Mouse (Mus musculus) midbrain, embryonic 12.5 days (tissue): ENCODE measurements around the gene Tmem229b. TPM values are rescaled to one million over a fixed set of nuclear protein-coding genes. Genes with fewer than 3 reads are reported as not detected.

Experiments
- ATAC-seq: fragments of 200-750 bp; cut with Nextera tagmentation; 2 replicates; pipeline ENCODE4 v1.8.0; 2017; ENCODE audit warnings: low read depth, moderate TSS enrichment, moderate library complexity; ENCODE audit not compliant: low FRiP score
- H3K27ac ChIP-seq: fragments of 300-500 bp; sonication (generic); replicated peaks from 2 replicates; pipeline ENCODE4 v1.5.1; 2016; ENCODE audit warnings: mild to moderate bottlenecking
- H3K27me3 ChIP-seq: fragments of 300-500 bp; sonication (generic); 2 replicates; pipeline ENCODE4 v1.6.1; 2016; ENCODE audit warnings: mild to moderate bottlenecking
- H3K36me3 ChIP-seq: fragments of 300-500 bp; sonication (generic); 2 replicates; pipeline ENCODE4 v1.6.1; 2016
- H3K4me1 ChIP-seq: fragments of 300-500 bp; sonication (generic); 2 replicates; pipeline ENCODE4 v1.6.1; 2016
- H3K4me2 ChIP-seq: fragments of 300-500 bp; sonication (generic); replicated peaks from 2 replicates; pipeline ENCODE4 v1.6.1; 2016; ENCODE audit warnings: mild to moderate bottlenecking, moderate library complexity
- H3K4me3 ChIP-seq: fragments of 300-500 bp; sonication (generic); 2 replicates; pipeline ENCODE4 v1.5.1; 2016; ENCODE audit warnings: mild to moderate bottlenecking
- H3K9ac ChIP-seq: fragments of 300-500 bp; sonication (generic); replicated peaks from 2 replicates; pipeline ENCODE4 v1.6.1; 2016; ENCODE audit warnings: mild to moderate bottlenecking, moderate library complexity
- H3K9me3 ChIP-seq: fragments of 300-500 bp; sonication (generic); 2 replicates; pipeline ENCODE4 v1.6.1; 2016; ENCODE audit warnings: mild to moderate bottlenecking
- WGBS: fragments of 180-500 bp; shearing (Covaris S2); methylation state at CpG from one replicate; pipeline ENCODE4 v1.1.7; 2016; 5-methylcytosine and 5-hydroxymethylcytosine counted together
- polyA plus RNA-seq: library from polyadenylated mRNA; unstranded; fragments of >200 nt; fragmentation: Nextera tagmentation; extraction: Ambion mirVana; gene quantifications from 2 replicates; pipeline ENCODE4 v1.2.1, GENCODE M21; 2016

Gene Tmem229b
- polyA plus RNA-seq = 17.3 and 21.4 TPM in 2 replicates

DNA sequence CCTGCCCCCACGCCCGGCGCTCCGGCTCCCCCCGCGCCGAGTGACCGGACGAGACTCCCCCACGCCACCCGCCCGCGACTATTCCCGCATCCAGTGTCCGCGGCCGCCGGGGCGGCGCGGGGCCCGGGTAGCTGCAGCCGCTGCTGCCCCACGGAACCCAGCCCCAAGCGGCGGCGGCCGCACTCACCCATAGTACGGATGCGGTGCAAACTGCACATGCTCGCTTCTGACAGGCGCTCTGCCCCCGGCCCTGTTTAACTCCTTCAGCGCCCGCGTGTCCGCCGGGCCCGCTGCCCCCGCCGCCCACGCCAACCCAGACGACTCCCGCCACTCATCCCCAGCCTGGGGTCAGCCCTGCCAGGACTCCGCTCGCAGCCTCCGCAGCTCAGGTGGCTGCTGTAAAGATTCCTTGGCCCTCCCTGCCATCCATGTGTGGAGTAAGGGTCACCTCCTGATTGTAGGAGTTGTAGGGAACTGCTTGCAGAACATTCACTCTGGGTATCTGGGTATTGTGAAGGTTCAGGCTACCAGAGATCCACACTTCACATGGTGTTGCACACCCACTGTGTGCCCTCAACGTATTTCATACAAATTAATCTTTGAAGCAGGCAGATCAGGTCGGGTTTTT lies at the start of gene Tmem229b:
TSS of gene Tmem229b (minus strand) at position 502 of the 628 bp plus-strand sequence.
- Histone ChIP-seq H3K27ac (peak within 1 kb of the TSS; percentile 81), H3K27me3 (peaks cover 4% of the 10 kb centered on the region; the same call in 1 of the 2 replicates), H3K9me3 (no peaks in the 10 kb centered on the region), H3K9ac (peak within 1 kb of the TSS; percentile 92), H3K36me3 (no peaks in the 10 kb centered on the region), H3K4me1 (0 out of 2 replicates have a peak, but pooled peaks cover 9% of the 10 kb centered on the region), H3K4me2 (peak within 1 kb of the TSS; percentile 86), H3K4me3 (peak within 1 kb of the TSS; percentile 81)
- ATAC-seq = peak; percentile 88
- WGBS = 2% methylated on average over 48 of the region's 49 CpGs

DNA sequence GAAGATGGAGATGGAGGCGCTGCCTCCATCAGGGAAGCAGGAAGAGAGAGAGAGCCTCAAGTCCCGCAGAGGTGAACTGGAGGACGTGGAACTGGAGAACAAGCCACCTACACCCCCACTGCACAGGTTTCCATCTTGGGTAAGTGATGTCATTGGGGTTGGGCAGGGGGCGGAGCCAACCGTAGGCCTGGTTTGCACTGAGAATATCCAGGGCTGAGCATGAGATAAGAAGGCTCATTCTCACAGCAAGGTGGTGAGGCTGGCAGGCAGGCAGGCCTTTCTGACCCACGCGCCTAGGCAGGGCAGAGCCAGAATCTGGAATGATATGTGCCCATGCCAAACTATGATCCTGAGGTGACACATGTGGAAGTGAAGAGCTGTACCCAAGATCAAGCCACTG lies 47.8 kb upstream of the Tmem229b start:
- peaks cover 38% of the 10 kb centered on the region for H3K36me3 ChIP-seq
- no peak overlapping the region for H3K4me2 ChIP-seq
- H3K4me3 ChIP-seq = no peak overlapping the region
- no peak overlapping the region for H3K9ac ChIP-seq
- WGBS = 93% methylated on average over 7 of the region's 7 CpGs
- H3K4me1 ChIP-seq = no peaks in the 10 kb centered on the region
- ATAC-seq = no peak
- no peaks in the 10 kb centered on the region for H3K27me3 ChIP-seq
- no peak overlapping the region for H3K27ac ChIP-seq
- no peaks in the 10 kb centered on the region for H3K9me3 ChIP-seq

DNA sequence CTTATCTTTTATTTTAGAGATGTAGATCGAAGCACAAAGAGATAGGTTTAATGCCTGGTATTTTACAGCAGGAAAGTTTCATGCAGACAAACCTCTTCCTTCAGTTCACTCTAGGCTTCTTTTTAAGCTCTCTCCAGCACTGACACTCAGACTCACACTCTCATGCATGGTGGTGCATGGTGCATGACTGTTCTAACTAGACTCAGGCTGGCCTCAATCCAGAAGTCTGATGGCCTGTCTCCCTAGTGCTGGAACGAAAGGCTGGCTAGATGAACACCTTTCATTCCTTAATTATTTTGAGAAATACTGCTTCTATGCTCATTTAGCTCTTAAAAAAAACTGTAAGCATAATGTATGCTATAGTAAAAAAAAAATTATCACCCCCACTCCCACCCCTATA lies 44.6 kb upstream of the Tmem229b start:
- no peaks in the 10 kb centered on the region for H3K9me3 ChIP-seq
- no peaks in the 10 kb centered on the region for H3K4me1 ChIP-seq
- 94% methylated on average over 2 of the region's 2 CpGs for WGBS
- no peak for ATAC-seq
- H3K27ac ChIP-seq = no peak overlapping the region
- peaks cover 49% of the 10 kb centered on the region for H3K36me3 ChIP-seq
- no peak overlapping the region for H3K9ac ChIP-seq
- H3K4me3 ChIP-seq = no peak overlapping the region
- H3K27me3 ChIP-seq = no peaks in the 10 kb centered on the region
- H3K4me2 ChIP-seq = no peak overlapping the region

DNA sequence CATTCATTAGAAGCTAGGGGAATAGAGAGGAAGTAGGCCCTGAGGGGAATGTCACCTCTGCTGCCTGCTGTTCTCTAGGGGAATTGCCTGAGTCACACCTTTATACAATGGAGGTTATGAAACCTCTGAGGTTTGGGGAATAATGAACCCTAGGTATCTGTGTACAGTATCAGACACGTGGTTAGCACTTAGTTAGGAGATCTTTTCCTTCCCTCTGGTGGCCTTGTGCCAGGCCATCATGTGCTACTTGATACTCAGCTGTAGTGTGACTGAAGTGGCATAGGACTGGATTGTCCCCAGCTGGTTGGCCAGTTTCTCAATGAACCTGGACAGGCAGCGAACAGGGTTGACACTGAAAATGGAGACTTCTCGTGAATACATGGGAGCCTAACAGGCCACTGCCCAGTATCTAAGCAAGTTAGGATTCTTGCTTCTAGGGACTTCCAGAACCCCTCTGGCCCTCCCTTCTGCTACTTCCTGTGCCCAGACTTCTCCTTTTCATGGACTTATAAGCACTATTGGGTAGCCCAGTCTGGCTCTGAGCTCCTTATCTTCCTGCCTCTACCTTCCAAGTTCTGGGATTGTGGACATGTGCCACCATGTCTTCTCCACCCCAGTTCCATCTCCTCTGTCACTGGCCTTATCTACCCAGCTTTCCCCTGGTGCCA lies 43.3 kb upstream of the Tmem229b start:
- H3K9ac ChIP-seq = no peak overlapping the region
- no peaks in the 10 kb centered on the region for H3K27me3 ChIP-seq
- no peak overlapping the region for H3K4me2 ChIP-seq
- no peaks in the 10 kb centered on the region for H3K4me1 ChIP-seq
- H3K27ac ChIP-seq = no peak overlapping the region
- 89% methylated on average over 3 of the region's 3 CpGs for WGBS
- H3K36me3 ChIP-seq = peaks cover 46% of the 10 kb centered on the region
- ATAC-seq = no peak
- no peaks in the 10 kb centered on the region for H3K9me3 ChIP-seq
- no peak overlapping the region for H3K4me3 ChIP-seq

DNA sequence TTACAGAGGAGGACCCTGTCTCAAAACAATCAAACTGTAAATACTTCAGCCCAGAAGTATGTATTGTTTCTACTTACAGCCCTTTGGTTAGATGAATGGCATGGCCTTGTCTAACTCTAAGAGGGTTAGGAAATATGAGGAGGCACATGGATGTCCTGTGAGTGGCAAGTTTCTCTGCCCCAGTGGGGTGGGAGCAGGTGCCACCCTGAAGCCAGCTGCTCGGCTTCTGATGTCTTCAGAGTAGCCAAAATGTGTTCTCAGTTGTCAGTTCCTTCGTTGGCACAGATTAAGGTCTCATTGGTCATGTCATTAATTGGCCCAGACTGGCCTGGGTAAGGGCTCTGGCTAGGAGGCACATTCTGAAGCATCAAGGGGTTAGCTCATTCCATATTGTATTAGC lies 42.4 kb upstream of the Tmem229b start:
- no peak for ATAC-seq
- H3K4me3 ChIP-seq = no peak overlapping the region
- no peak overlapping the region for H3K27ac ChIP-seq
- H3K9me3 ChIP-seq = no peaks in the 10 kb centered on the region
- H3K4me1 ChIP-seq = no peaks in the 10 kb centered on the region
- 80% methylated on average over 2 of the region's 2 CpGs for WGBS
- H3K4me2 ChIP-seq = no peak overlapping the region
- no peaks in the 10 kb centered on the region for H3K27me3 ChIP-seq
- H3K9ac ChIP-seq = no peak overlapping the region
- H3K36me3 ChIP-seq = peaks cover 46% of the 10 kb centered on the region

DNA sequence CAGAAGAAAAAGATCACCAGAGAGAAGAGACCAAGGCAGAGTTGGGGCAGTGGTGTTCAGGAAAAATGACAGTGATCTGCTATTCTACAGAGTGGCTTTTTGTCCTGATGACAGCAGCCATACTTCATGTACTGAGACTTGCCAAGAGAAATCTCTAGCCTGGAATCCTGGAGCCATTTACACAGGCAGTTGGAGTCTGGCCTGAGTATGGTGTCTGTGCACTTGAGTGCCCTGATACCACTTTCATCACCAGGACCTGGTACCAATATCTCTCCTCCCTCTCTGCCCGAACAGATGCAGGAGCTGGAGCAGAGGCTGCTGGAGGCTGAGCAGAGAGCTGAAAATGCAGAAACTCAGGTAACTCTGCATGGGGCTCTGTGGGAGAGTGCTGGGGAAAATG lies 41.5 kb upstream of the Tmem229b start:
- ATAC-seq = no peak
- Histone ChIP-seq H3K4me2 (no peak overlapping the region), H3K4me3 (no peak overlapping the region), H3K9ac (no peak overlapping the region), H3K36me3 (peaks cover 43% of the 10 kb centered on the region), H3K27ac (no peak overlapping the region), H3K27me3 (no peaks in the 10 kb centered on the region), H3K4me1 (no peaks in the 10 kb centered on the region), H3K9me3 (no peaks in the 10 kb centered on the region)
- WGBS = 87% methylated on average over 1 of the region's 1 CpGs

DNA sequence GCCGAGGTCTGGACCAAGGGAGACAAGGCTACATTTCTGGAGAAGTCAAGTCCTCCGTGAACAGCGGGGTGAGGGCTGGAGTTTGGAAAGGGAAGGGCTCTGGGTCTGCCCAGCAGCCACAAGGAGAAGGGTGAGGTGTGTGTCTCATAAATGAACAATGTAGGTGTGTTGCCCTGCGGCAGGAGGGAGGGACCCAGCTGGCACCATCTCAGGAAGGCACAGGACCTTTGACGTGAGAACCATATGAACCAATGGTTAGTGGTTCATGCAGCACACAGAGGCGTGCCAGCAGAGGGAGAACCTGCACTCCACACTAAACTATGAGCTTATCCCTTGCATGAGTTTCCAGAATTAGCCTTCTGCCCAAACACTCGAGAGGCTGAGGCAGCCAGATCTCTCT lies 39.8 kb upstream of the Tmem229b start:
- Histone ChIP-seq H3K27ac (no peak overlapping the region), H3K4me3 (no peak overlapping the region), H3K9me3 (no peaks in the 10 kb centered on the region), H3K4me1 (no peaks in the 10 kb centered on the region), H3K9ac (no peak overlapping the region), H3K36me3 (peaks cover 40% of the 10 kb centered on the region), H3K4me2 (no peak overlapping the region), H3K27me3 (no peaks in the 10 kb centered on the region)
- no peak for ATAC-seq
- WGBS = 91% methylated on average over 7 of the region's 7 CpGs

DNA sequence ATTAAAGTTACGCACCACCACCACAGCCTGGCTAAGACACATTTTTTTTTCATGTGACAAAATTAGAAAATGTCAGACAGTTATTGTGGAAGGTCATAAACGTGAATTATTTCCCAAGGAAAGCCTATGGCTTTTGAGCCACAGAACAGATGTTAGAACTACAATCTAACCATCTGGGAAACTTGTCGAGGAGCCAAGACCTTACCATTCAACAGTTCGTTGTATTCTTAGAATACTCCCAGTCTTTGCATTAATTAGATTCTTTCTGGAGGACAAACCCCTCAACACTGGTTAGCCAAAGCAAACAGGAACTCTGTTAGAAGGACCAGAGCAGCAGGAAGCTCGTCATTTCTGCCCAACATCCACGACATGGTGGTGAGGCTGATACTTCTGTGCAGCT lies 38.7 kb upstream of the Tmem229b start:
- Histone ChIP-seq H3K36me3 (peaks cover 44% of the 10 kb centered on the region), H3K4me3 (no peak overlapping the region), H3K27me3 (no peaks in the 10 kb centered on the region), H3K9ac (no peak overlapping the region), H3K9me3 (no peaks in the 10 kb centered on the region), H3K4me2 (no peak overlapping the region), H3K4me1 (no peaks in the 10 kb centered on the region), H3K27ac (no peak overlapping the region)
- 79% methylated on average over 6 of the region's 6 CpGs for WGBS
- ATAC-seq = no peak

DNA sequence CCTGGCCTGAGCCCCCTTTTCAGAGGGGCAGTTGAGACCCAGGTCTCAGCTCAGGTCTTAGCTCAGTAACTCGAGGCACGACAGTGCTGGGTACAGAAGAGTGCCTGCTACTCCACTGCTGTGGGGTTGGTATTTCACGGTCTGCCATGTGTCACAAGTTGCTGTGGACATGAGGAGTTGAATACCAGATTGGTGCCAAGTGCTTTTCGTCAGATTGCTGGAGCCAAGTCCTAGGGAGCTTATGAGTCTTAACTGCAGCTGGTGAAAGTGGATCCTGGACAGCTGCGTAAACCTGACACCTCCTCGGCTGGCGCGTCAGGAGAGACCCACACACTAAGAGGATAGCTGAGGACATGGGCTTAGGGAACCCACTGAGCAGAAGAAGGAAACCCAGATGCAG lies 37.2 kb upstream of the Tmem229b start:
- ATAC-seq = no peak
- WGBS = 86% methylated on average over 8 of the region's 8 CpGs

DNA sequence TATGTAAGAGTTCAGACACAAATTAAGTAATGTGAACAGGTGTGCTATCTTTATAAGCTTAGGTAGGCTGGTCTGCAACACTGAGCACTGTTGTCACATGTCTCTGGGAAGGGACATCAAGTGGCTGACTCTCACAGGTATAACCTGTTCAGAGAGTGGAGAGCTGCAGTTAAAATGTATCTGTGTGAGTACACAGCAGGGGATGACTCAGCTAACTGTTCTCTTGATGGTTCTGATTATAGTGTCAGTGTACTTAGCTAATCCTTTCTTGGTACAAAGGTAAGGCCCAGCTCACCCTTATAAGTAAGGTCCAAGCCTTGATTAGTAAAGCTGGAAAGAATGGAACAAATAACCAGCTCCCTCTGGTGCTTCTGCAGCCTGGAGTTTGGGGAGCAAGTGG lies 34.0 kb upstream of the Tmem229b start:
- Histone ChIP-seq H3K9me3 (no peaks in the 10 kb centered on the region), H3K4me2 (no peak overlapping the region), H3K4me1 (no peaks in the 10 kb centered on the region), H3K4me3 (no peak overlapping the region), H3K9ac (no peak overlapping the region), H3K36me3 (peaks cover 32% of the 10 kb centered on the region), H3K27me3 (no peaks in the 10 kb centered on the region), H3K27ac (no peak overlapping the region)
- ATAC-seq = no peak

More for the DNA sequence above, 37.2 kb upstream of the Tmem229b start:
- H3K4me1 ChIP-seq = no peaks in the 10 kb centered on the region
- H3K9ac ChIP-seq = no peak overlapping the region
- H3K27ac ChIP-seq = no peak overlapping the region
- H3K9me3 ChIP-seq = no peaks in the 10 kb centered on the region
- peaks cover 43% of the 10 kb centered on the region for H3K36me3 ChIP-seq
- H3K4me2 ChIP-seq = no peak overlapping the region
- H3K4me3 ChIP-seq = no peak overlapping the region
- no peaks in the 10 kb centered on the region for H3K27me3 ChIP-seq

DNA sequence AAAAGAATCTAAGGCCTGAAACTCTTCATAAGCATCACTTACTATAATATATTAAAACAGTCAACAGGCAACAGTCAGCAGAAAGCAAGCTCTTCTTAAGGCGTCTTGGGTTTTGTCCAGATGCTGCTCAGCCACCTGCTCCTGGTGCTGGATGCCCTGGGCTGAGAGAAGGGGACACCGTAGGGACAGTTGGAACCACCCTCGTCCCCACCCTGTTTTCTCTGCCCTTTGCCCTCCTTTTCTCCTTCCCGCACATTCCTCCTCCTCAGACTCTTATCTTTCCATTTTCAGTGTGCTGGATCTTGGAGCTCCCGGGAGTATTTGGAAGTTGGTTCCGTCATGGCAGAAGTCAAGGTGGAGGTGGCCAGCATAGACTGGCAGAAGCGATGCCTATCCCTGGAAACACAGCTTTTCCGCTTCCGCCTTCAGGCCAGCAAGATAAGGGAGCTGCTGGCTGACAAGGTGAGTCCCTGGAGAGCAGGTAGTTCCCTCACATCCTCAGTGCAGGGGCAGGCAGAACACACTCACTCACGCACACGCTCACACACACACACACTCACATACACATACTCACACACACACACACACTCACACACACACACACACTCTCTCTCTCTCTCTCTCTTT lies 32.9 kb upstream of the Tmem229b start:
- H3K4me2 ChIP-seq = no peak overlapping the region
- no peak overlapping the region for H3K9ac ChIP-seq
- 92% methylated on average over 11 of the region's 11 CpGs for WGBS
- H3K4me1 ChIP-seq = no peaks in the 10 kb centered on the region
- no peak overlapping the region for H3K27ac ChIP-seq
- ATAC-seq = no peak
- H3K27me3 ChIP-seq = no peaks in the 10 kb centered on the region
- no peaks in the 10 kb centered on the region for H3K9me3 ChIP-seq
- H3K4me3 ChIP-seq = no peak overlapping the region
- peaks cover 26% of the 10 kb centered on the region for H3K36me3 ChIP-seq

DNA sequence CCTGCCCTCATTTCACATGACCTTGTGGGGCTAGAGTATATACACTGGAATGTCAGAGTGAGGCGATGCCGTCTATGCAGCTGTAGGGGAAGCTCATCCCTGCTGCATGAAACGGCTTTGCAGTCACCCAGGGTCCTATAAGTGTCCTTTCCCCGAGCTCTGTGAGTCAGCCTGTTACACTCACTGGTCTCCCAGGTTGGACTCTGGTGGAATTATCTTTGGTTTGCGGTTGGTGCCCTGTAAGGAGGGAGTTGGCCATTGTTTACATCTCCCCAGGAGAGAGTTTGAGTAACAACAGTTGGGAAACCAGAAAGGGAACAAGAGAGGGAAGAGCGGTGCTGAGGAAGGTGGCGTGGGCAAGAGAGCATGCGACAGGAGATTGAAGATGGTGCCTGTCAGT lies 32.3 kb upstream of the Tmem229b start:
- Histone ChIP-seq H3K36me3 (peaks cover 21% of the 10 kb centered on the region), H3K9me3 (no peaks in the 10 kb centered on the region), H3K27me3 (no peaks in the 10 kb centered on the region), H3K27ac (no peak overlapping the region), H3K9ac (no peak overlapping the region), H3K4me1 (no peaks in the 10 kb centered on the region), H3K4me2 (no peak overlapping the region), H3K4me3 (no peak overlapping the region)
- ATAC-seq = no peak
- 77% methylated on average over 8 of the region's 8 CpGs for WGBS
